Mouse (Mus musculus) brain, embryonic 14.5 days (tissue): ENCODE measurements at regions not wholly inside any gene's neighbourhood (a gene's known extent, or its start where the extent isn't known, plus 50 kb on each side); places are given as distances from the start of the nearest gene placed in this dataset.

Experiments
- CTCF ChIP-seq: fragments of 200-500 bp; IDR thresholded peaks from 2 replicates; pipeline ENCODE4 v1.5.1; 2012; ENCODE audit warnings: inconsistent platforms, mild to moderate bottlenecking, moderate library complexity, borderline replicate concordance; ENCODE audit not compliant: insufficient read depth, insufficient read length; ENCODE audit errors: extremely low read depth
- POLR2A ChIP-seq: fragments of 200-500 bp; IDR thresholded peaks from 2 replicates; pipeline ENCODE4 v1.6.1; 2012; ENCODE audit warnings: mild to moderate bottlenecking, inconsistent platforms, borderline replicate concordance; ENCODE audit not compliant: poor library complexity, insufficient read depth, insufficient read length, severe bottlenecking; ENCODE audit errors: extremely low read depth

DNA sequence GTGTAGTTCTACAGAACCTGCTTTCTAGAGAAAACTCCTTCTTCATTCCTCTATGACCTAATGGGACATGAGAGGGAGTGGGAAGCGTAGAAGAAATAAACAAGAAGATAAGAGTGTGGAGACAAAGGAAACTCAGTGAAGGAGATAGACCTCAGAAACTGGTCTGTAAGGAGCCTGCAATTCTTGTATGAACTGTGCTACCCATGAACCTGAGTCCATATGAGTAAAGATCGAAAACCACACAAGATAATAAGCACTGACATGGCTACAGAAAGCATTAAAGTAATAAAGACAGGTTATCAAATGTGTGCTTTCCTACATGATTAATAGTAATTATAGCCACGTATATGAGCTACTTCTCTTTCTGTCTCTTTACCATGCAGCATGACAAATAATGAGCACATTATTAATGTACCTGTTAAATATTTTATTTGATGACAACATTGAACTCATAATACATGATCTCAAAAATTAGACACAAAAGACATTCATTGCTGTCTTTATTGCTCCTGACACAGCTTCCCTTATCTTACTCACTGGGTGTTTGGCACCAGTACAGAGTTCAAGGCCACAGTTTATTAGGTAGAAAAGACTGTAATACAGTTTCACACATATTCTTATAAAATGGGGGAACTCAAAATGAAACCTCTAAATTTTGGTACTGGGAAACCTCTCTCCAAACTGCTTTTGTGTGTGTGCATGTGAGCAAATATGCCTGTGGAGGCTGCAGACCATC is 67.0 kb upstream of the Tle4 start:
- no peak for TF ChIP-seq POLR2A
- no peak for TF ChIP-seq CTCF
